Mouse (Mus musculus) hindbrain, embryonic 11.5 days (tissue): ENCODE data around the gene Zdhhc4. TPM values are rescaled to one million over a fixed set of nuclear protein-coding genes. Genes with fewer than 3 reads are reported as not detected.

Experiments
- ATAC-seq: fragments of 200-750 bp; cut with Nextera tagmentation; 2 replicates; pipeline ENCODE4 v1.8.0; 2017; ENCODE audit warnings: mild to moderate bottlenecking, moderate TSS enrichment, moderate library complexity; ENCODE audit not compliant: low FRiP score
- DNase-seq: peaks from one replicate; pipeline ENCODE4 v3.0.0-alpha.2; 2015; ENCODE audit warnings: low spot score
- H3K27ac ChIP-seq: fragments of 300-500 bp; sonication (generic); 2 replicates; pipeline ENCODE4 v1.5.1; 2014; ENCODE audit warnings: mild to moderate bottlenecking, low read depth, low read length
- H3K27me3 ChIP-seq: fragments of 300-500 bp; sonication (generic); 2 replicates; pipeline ENCODE4 v1.6.1; 2014; ENCODE audit warnings: mild to moderate bottlenecking, low read length, moderate library complexity, mixed read lengths; ENCODE audit not compliant: control insufficient read depth, insufficient read depth
- H3K36me3 ChIP-seq: fragments of 300-500 bp; sonication (generic); 2 replicates; pipeline ENCODE4 v1.6.1; 2014; ENCODE audit warnings: mild to moderate bottlenecking, low read length, moderate library complexity, mixed read lengths; ENCODE audit not compliant: control insufficient read depth, insufficient read depth
- H3K4me1 ChIP-seq: fragments of 300-500 bp; sonication (generic); replicated peaks from 2 replicates; pipeline ENCODE4 v1.6.1; 2014; ENCODE audit warnings: low read length, mixed read lengths; ENCODE audit not compliant: control insufficient read depth, insufficient read depth
- H3K4me2 ChIP-seq: fragments of 300-500 bp; sonication (generic); replicated peaks from 2 replicates; pipeline ENCODE4 v1.6.1; 2014; ENCODE audit warnings: mild to moderate bottlenecking, low read depth, low read length
- H3K4me3 ChIP-seq: fragments of 300-500 bp; sonication (generic); 2 replicates; pipeline ENCODE4 v1.5.1; 2014; ENCODE audit warnings: low read depth, low read length
- H3K9ac ChIP-seq: fragments of 300-500 bp; sonication (generic); 2 replicates; pipeline ENCODE4 v1.6.1; 2014; ENCODE audit warnings: low read depth, low read length
- H3K9me3 ChIP-seq: fragments of 300-500 bp; sonication (generic); 2 replicates; pipeline ENCODE4 v1.6.1; 2016; ENCODE audit warnings: low read length; ENCODE audit not compliant: control insufficient read depth
- WGBS: fragments of 180-500 bp; shearing (Covaris S2); extraction: QIAGEN DNeasy Blood & Tissue Kit; methylation state at CpG from one replicate; pipeline ENCODE4 v1.1.7; 2014; 5-methylcytosine and 5-hydroxymethylcytosine counted together
- polyA plus RNA-seq: library from polyadenylated mRNA; unstranded; fragments of >200 nt; fragmentation: Nextera tagmentation; extraction: Ambion mirVana; gene quantifications from 2 replicates; pipeline ENCODE4 v1.2.1, GENCODE M21; 2014

The Zdhhc4 gene
- polyA plus RNA-seq, 1 experiment from 2014 or later = 80.2 TPM

DNA sequence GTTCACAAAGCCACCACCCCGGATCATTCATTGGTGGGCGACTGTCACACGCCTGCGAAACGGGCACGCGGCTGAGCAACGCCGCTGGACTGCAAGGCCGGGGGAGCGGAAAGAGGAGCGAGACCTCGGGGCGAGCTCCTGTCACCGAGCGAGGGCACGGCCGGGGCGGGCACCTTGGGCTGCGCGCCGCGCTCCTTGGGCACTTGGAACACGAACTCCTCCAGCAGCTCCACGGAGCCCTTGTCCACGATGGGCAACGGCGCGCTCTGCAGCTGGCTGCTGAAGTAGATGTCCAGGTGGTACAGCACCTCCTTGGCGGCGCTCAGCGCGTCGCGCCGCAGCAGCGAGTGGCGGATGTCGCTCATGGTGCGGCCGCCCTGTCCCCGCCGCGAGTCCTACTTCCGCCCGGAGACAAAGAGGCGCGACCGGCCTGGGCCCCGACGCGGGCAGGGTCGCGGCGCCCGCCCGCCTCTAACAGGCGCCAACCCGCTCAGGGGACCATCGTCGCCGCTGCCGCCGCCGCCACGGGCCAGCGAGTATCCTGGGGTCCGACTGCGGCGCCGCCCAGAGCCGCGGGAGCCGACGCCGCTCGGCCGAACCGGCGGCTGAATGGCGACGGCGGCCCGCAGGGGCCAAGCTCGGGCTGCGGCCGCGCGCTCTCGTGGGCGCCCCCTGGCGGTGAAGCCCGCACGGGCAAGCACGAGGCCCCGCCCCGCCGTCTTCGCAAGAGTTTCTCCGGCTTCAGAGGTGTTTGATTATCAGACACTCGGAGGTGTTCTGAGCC, 14.1 kb downstream of the Zdhhc4 start, which contains the start of gene E130309D02Rik:
Gene E130309D02Rik, minus strand, starts transcription at position 631 of the 784 bp plus-strand sequence.
- peak within 1 kb of the TSS; percentile 74 for H3K4me2 ChIP-seq
- peak within 1 kb of the TSS; percentile 97 for H3K9ac ChIP-seq
- 0 out of 2 replicates have a peak, but pooled peaks cover 12% of the 10 kb centered on the region for H3K36me3 ChIP-seq
- no peaks in the 10 kb centered on the region for H3K9me3 ChIP-seq
- DNase-seq = peak; percentile 96
- H3K4me1 ChIP-seq = no peaks in the 10 kb centered on the region; the same call in 1 of the 2 replicates
- under 1% methylated on average over 90 of the region's 101 CpGs for WGBS
- peak; percentile 88 for ATAC-seq
- H3K4me3 ChIP-seq = peak within 1 kb of the TSS; percentile 90
- no peaks in the 10 kb centered on the region for H3K27me3 ChIP-seq
- peak within 1 kb of the TSS; percentile 96 for H3K27ac ChIP-seq

DNA sequence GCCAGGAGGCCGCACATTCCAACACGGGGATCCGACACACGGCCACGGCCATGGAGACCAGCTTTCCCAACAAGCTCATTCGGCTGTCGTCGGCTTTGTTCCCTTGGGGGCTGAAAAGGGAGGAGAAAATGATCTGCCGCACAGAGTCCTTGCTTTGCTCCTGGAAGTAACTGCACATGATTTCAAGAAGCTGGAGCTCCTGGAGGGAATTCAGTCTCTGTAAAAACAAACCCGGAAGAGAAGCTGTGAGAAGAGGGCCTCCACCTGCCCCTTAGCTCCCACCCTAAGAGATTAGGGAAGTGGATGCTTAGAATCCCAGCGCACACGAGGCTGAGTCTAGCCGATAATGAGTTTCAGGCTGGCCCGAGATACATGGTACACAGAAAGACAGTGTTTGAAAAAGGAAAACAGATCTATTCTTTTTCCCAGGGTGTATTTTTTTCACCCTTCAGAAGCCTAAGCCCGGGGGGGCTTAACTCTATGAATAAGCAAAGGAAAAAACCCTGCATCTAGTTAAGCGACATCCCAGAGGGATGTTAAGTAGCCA, 14.8 kb downstream of the Zdhhc4 start:
- Histone ChIP-seq H3K27ac (peak overlapping the region; percentile 96), H3K9ac (peak overlapping the region; percentile 97), H3K4me2 (peak overlapping the region; percentile 74), H3K4me3 (peak overlapping the region; percentile 90), H3K4me1 (no peaks in the 10 kb centered on the region; the same call in 1 of the 2 replicates), H3K9me3 (no peaks in the 10 kb centered on the region), H3K27me3 (no peaks in the 10 kb centered on the region), H3K36me3 (0 out of 2 replicates have a peak, but pooled peaks cover 12% of the 10 kb centered on the region)
- ATAC-seq = 0 out of 2 replicates have a peak, but pooled peaks have one; percentile 31
- DNase-seq = peak; percentile 60
- WGBS = 2% methylated on average over 16 of the region's 16 CpGs

DNA sequence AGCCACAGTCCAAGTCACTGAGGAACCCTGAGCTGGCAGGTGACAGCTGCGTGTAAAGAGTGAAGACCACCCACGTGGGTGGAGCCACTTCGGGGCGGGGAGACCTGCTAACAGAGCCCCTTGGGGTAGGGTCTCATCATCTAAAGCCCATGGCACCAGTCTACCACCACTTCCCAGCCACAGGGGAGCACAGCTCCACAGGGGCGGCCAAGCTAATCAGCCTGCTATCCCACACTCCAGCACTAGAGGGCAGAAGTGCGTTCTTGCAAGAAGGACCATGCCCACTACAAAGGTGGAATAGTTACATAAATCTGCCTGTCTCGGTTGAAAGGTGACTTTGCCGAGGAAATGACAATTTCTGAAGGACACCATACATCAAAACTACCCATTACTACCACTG, 17.2 kb downstream of the Zdhhc4 start:
- ATAC-seq = no peak
- no peak overlapping the region for H3K4me2 ChIP-seq
- no peaks in the 10 kb centered on the region for H3K27me3 ChIP-seq
- WGBS = 65% methylated on average over 8 of the region's 8 CpGs
- no peak overlapping the region for H3K9ac ChIP-seq
- DNase-seq = peak; percentile 87
- no peak overlapping the region for H3K27ac ChIP-seq
- no peaks in the 10 kb centered on the region for H3K9me3 ChIP-seq
- no peaks in the 10 kb centered on the region; the same call in 1 of the 2 replicates for H3K4me1 ChIP-seq
- 0 out of 2 replicates have a peak, but pooled peaks cover 9% of the 10 kb centered on the region for H3K36me3 ChIP-seq
- no peak overlapping the region for H3K4me3 ChIP-seq

DNA sequence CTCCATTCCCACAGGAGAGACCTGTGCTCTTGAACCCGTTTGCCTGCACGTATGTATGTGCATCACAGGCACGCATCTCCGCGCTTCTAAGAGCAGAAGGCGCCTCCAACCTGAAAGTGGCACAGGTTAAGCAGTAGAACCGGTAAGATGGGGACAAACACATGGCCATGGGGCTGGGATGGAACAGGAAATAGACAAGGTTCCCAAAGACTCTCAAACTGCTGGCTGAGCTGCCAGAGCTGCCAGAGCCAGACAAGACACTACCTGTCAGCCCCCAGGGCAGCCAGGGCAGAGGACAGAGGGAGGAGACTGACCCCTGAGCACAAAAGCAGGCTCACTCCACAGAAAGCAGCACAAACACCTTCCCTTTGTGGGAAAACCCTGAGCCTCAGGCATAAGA, 19.1 kb downstream of the Zdhhc4 start:
- ATAC-seq = no peak
- peaks cover 13% of the 10 kb centered on the region; the same call in 1 of the 2 replicates for H3K36me3 ChIP-seq
- 97% methylated on average over 7 of the region's 7 CpGs for WGBS
- H3K27me3 ChIP-seq = no peaks in the 10 kb centered on the region
- DNase-seq = no peak
- H3K9ac ChIP-seq = no peak overlapping the region
- no peaks in the 10 kb centered on the region for H3K9me3 ChIP-seq
- no peak overlapping the region for H3K4me3 ChIP-seq
- H3K27ac ChIP-seq = no peak overlapping the region
- H3K4me1 ChIP-seq = no peaks in the 10 kb centered on the region; the same call in 1 of the 2 replicates
- H3K4me2 ChIP-seq = no peak overlapping the region

DNA sequence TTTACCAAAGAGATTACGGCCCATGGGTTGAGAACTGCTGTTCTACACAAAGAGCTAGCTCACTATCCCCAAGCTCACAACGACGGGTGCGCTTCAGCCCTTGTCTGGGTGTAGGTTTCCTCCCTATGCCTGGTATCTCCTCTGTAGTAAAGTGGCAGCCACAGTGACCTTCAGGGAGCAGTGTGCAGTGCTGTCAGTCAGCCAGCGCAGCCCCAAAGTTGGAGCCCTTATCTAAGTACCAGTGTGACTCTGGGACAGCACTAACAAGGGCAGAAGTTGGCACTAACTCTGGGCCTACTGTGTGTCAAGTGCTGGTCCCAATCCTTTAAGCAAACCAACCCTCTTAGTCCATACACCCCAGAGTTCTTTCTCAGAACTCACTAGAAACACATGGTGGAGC, 20.2 kb downstream of the Zdhhc4 start:
- Histone ChIP-seq H3K36me3 (peaks cover 16% of the 10 kb centered on the region; the same call in 1 of the 2 replicates), H3K9me3 (no peaks in the 10 kb centered on the region), H3K27ac (no peak overlapping the region), H3K4me1 (no peaks in the 10 kb centered on the region; the same call in 1 of the 2 replicates), H3K27me3 (no peaks in the 10 kb centered on the region), H3K4me2 (no peak overlapping the region), H3K4me3 (no peak overlapping the region), H3K9ac (no peak overlapping the region)
- ATAC-seq (no peak), DNase-seq (no peak)
- 96% methylated on average over 5 of the region's 5 CpGs for WGBS

DNA sequence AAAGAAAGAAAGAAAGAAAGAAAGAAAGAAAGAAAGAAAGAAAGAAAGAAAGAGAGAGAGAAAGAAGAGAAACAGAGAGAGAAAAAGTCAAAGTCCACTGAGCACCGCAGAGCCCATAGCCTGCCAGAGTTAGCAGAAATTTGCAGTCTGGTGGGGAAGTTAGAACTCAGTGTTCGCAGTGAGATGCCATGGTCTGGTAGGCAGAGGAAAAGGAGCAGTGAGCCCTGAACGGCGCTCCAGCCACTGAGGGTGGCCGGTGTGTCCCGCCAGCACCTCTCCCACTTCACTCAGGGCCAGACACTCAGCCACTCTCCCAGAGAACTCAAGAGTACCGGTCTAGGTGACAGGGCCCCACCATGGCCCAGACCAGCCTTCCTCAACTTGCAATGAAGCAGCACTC, 24.8 kb downstream of the Zdhhc4 start:
- no peaks in the 10 kb centered on the region for H3K4me1 ChIP-seq
- DNase-seq (no peak), ATAC-seq (no peak)
- H3K27me3 ChIP-seq = no peaks in the 10 kb centered on the region
- H3K9ac ChIP-seq = no peak overlapping the region
- H3K4me2 ChIP-seq = no peak overlapping the region
- no peak overlapping the region for H3K4me3 ChIP-seq
- H3K36me3 ChIP-seq = peaks cover 29% of the 10 kb centered on the region
- no peak overlapping the region for H3K27ac ChIP-seq
- no peaks in the 10 kb centered on the region for H3K9me3 ChIP-seq
- WGBS = 88% methylated on average over 7 of the region's 7 CpGs

DNA sequence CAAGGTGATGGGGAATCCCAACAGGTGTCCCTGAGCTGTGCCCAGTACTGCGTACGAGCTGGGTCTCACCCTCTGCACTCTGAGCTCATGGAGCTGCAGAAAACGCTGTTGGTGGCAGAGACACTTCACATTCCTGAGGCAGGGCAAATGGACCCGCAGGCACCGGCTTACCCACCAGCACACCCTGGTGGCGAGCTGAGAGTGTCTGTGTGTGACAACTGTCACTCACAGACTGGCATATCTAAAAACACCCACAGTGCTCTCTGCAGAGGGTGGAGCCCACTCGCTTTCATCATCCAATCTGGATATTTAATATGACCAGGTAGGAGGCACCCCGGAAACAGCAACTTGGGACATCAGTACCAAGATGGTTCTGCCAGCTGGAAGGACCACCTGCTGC, 27.8 kb downstream of the Zdhhc4 start:
- Histone ChIP-seq H3K9me3 (no peaks in the 10 kb centered on the region), H3K27ac (no peak overlapping the region), H3K27me3 (no peaks in the 10 kb centered on the region), H3K36me3 (peaks cover 29% of the 10 kb centered on the region), H3K9ac (no peak overlapping the region), H3K4me2 (no peak overlapping the region), H3K4me1 (no peaks in the 10 kb centered on the region), H3K4me3 (no peak overlapping the region)
- ATAC-seq = no peak
- 86% methylated on average over 8 of the region's 8 CpGs for WGBS
- DNase-seq = no peak

DNA sequence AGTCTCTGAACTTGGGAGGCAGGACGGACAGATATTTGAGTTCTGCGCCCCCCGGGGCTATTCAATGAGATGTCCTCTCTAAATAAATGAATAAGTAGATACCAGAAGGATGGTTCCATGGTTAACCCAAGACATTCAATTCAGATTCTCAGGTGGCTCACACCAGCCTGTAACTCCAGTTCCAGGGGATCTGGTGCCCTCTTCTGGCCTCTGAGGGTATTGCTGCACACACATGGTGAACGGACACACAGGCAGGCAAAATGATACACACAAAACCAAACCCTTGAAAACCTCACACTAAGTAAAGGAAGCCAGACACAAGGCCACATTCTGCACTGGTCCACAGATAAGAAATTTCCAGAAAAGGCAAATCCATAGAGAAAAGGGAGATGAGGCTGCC, 29.4 kb downstream of the Zdhhc4 start:
- H3K36me3 ChIP-seq = peaks cover 24% of the 10 kb centered on the region
- no peak overlapping the region for H3K9ac ChIP-seq
- H3K4me1 ChIP-seq = no peaks in the 10 kb centered on the region
- ATAC-seq = no peak
- no peaks in the 10 kb centered on the region for H3K9me3 ChIP-seq
- DNase-seq = peak; percentile 70
- H3K27me3 ChIP-seq = no peaks in the 10 kb centered on the region
- WGBS = 95% methylated on average over 4 of the region's 4 CpGs
- no peak overlapping the region for H3K27ac ChIP-seq
- no peak overlapping the region for H3K4me2 ChIP-seq
- H3K4me3 ChIP-seq = no peak overlapping the region
